Mouse (Mus musculus) thymus, postnatal 25 days (tissue): ENCODE results near the gene Spred1.

ENCODE experiments used
- DNase-seq: peaks from one replicate; pipeline ENCODE4 v3.0.0; 2022

Gene Spred1

GRCm38 (mm10) chr2:117190915-117191314 lies 69.7 kb downstream of the Spred1 start:
- no peak for DNase-seq

- DNase-seq: no peak
Measured at GRCm38 (mm10) chr2:117194309-117194708, 73.1 kb downstream of the Spred1 start.

DNA sequence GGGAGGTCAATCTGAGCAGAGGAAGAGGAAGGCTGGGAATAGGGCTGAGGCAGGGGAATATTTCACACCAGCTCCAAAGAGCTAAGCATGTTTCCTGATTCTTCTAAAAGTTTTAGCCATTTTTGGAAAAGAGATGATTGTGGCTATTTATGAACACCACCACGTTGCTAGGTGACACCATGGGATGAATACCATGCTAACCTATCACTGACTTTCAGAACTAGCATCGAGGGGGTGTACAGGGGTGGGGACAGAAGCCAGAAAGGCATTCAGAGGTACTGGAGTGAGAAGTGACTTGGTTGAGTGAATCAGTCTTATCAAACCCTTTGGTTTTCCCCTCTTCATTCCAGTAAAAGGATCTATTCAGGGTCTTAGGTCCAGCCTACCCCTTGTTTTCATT lies 74.0 kb downstream of the Spred1 start:
- no peak for DNase-seq

DNA sequence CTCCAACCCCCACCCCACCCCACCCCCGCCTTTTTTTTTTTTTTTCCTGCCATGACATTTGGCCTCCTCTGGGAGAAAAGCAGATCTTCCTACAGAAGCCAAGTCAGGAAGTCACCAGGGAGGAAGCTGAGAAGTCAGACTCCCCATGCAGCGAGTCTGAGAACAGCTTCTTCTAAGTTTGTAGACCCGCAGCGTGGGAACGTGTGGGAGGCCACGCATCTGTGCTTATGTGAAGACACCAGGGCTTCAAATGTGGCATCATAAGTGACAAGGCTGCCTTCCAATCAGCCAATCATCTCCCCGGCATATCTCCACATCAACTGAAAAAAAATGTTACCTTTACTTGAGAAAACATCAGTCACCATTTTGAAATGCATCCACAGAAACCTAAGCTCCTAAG lies 74.4 kb downstream of the Spred1 start:
- no peak for DNase-seq

DNA sequence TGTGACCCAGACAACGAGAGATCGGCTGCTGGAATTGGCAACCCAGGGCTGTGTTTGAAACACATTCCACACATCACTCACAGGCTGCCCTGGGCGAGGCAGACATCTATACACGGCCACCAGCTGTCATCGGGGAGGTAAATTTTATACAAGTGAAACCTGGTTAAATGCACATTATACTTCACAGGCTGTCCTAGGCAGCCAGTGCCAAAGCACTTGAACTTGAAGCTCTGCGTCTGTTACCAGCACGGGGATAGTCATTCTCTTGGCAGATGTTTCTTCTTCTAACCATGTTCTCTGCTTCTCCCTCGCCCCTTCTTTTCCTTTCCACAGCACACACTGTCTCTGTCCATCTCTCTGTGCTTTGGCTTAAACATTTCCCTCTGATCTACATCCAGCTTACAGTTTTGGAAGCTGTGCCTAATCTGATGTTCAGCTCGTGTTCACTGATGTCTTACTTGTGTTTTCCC lies 79.7 kb downstream of the Spred1 start:
- no peak for DNase-seq

- no peak for DNase-seq
Measured at GRCm38 (mm10) chr2:117203350-117203749, 82.2 kb downstream of the Spred1 start.

- no peak for DNase-seq
Measured at GRCm38 (mm10) chr2:117204534-117204933, 83.4 kb downstream of the Spred1 start.

- DNase-seq: no peak
Measured at GRCm38 (mm10) chr2:117205066-117205465, 83.9 kb downstream of the Spred1 start.

DNA sequence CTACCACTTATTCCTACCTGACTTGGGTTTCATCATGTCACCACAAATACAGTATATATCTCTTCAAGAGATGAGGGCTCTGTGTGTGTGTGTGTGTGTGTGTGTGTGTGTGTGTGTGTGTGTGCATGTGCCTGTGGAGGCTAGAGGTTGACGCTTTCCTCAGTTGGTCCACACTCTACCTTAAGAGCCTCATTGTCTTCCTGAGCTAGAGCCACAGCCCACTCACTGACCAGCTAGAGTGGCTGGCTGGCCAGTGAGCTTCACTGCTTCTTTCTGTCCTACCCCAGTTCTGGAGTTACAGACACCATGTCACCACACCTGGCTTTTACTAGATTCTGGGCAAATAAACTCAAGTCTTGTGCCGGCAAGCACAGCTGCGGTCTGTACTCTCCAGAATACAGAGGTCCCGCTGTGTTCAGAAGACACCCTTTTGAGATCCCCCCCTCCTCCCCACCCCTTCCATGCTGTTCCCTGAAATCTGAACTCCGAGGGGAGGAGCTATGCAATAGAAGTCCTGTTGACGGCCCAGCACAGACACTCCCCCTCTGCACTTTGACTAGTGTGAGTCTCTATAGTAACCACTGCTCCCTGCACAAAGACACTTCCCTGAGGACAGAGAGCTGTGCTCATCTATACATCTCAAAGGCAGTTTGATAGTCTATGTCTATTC lies 89.4 kb downstream of the Spred1 start:
- no peak for DNase-seq

GRCm38 (mm10) chr2:117216152-117216551 lies 95.0 kb downstream of the Spred1 start:
- DNase-seq: peak; percentile 23

DNA sequence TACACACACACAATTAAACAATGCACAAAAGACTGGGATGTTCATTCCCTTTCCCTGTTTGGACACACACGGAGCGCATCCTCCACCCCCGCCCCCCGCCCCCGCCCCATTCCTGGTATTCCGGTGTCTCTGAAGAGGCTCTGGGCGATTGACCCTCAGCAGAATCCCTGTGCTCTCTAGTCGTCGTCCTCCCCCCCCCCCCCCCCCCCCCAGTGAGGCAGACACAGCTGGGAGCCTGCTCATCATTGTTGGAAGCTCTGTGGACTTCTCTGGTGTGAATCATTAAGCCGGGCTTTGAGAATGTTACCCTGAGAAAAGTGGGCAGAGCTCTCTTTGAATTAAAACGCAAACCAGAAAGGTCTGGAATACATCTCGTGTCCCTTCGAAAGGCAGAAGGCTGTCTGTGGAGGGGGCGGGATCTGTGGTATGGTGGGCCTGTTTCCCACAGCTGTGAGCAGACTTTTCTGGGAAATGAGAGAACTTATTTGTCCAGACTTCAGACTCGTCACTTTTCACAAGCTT lies 96.6 kb downstream of the Spred1 start:
- no peak for DNase-seq

GRCm38 (mm10) chr2:117219536-117219935 lies 98.4 kb downstream of the Spred1 start:
- no peak for DNase-seq

- no peak for DNase-seq
Measured at GRCm38 (mm10) chr2:117222651-117223050, 101.5 kb downstream of the Spred1 start.

- no peak for DNase-seq
Measured at GRCm38 (mm10) chr2:117228601-117229125, 107.5 kb downstream of the Spred1 start.

DNA sequence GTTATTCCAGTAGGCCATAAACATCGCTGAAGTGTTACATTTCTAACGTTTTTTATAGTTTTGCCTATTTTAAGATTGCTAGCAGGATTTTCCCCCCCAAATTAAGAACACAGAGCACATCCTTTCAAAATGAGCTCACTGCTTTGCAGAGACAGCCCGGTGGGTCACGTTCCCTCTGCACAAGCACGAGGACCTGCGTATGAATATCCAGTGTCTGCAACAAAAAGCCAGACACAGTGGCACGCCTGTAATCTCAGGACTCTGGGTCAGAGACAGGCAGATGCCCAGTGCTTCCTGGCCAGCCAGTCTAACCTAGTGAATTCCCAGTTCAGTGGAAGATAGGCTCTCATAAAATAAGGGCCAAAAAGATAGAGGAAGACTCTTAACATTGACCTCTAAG lies 109.1 kb downstream of the Spred1 start:
- DNase-seq: no peak

GRCm38 (mm10) chr2:117231257-117231656 lies 110.1 kb downstream of the Spred1 start:
- DNase-seq: peak; percentile 73
